Mouse (Mus musculus): ENCODE results near the gene Prdm11.

DNA sequence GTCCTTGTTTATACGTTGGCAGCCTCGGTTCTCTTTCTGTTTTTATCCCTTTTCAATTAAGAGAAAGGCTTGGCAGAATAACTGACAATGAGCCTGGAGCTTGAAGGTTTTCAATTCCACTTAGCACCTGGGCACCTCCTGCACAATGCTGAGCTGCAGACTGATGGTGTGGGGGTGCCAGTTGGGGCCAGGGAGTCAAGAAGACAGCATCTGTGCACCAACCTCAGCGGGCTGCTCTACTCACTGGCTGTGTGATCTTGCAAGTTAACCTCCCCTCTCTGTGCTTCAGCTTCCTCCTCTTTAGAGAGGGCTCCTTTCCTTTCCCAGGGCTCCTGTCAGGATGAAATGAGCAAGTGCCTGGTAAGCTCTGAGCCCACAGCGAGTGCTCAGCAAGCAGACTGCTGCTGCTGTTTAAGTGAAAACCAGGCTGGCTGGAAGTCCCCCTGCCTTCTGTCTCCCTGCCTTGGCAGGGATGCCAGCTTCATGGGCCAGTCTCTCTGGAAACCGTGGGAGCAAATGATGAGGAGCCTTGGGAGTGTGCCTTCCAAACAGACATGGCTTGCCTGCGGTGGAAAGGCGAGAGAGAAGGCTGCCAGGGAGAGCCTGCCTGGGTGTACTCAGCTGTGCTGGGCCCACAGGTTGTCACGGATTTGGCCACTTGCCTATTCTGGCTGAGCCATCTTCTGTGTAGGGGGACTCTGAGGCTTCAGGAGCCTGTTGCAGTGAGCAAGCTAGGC is 39.5 kb upstream of the Prdm11 start:
- no peak for TF ChIP-seq POLR2A (IDR thresholded peaks at IDR 0.05; ENCODE audit: extremely low read depth, insufficient read depth, low read length)
- TF ChIP-seq CTCF (IDR thresholded peaks at IDR 0.05; ENCODE audit: low read depth, low read length) = no peak
